Mouse (Mus musculus) CH12.LX (cell line): Measurements from ENCODE around the gene Hmces.

Experiments
- CTCF ChIP-seq, 2 experiments: IDR thresholded peaks in 1 of 2; conservative IDR thresholded peaks in 1 of 2; 2 replicates each; pipeline ENCODE4 v1.5.1; 2011 to 2012; ENCODE audit warnings: low read depth in 2 of 2, low read length in 2 of 2, improper control_type of control experiment in 1 of 2, inconsistent platforms in 1 of 2, mild to moderate bottlenecking in 1 of 2, moderate library complexity in 1 of 2
- ETS1 ChIP-seq: conservative IDR thresholded peaks from 2 replicates; pipeline ENCODE4 v1.6.1; 2012; ENCODE audit warnings: low read depth, mild to moderate bottlenecking, inconsistent platforms, low read length, improper control_type of control experiment, moderate library complexity
- MYC ChIP-seq: IDR thresholded peaks from 2 replicates; pipeline ENCODE4 v1.6.1; 2011; ENCODE audit warnings: low read depth, mild to moderate bottlenecking, improper control_type of control experiment, low read length

GRCm38 (mm10) chr6:87886721-87887120, 27.0 kb upstream of the Hmces start:
- TF ChIP-seq CTCF (conservative IDR thresholded peaks at IDR 0.05 in 1 of 2, IDR thresholded peaks at IDR 0.05 in 1 of 2; ENCODE audit: low read depth in 2 of 2, low read length in 2 of 2), result no peak
- TF ChIP-seq MYC, result no peak
- no peak for TF ChIP-seq ETS1
